Comparison of ENCODE assay signal across 24 mouse cellular contexts in genomic region chr15:86427439-86427838, GRCm38 (mm10).
DNase-seq lines count a peak whose midpoint lies in the region; ATAC-seq and TF ChIP-seq lines count a peak whose summit lies in the region.
"Had no signal": no experiment of that assay in that cellular context is flagged by ENCODE, and none has a peak within 500 bp of the region (broad histone marks: within the 10 kb centered on the region; RNA-seq: fewer than 3 reads in every experiment).

No protein-coding gene starts in this region.

- ATAC-seq in liver, postnatal 0 days, result no peak
- no peak for ATAC-seq in liver, embryonic 12.5 days
- no peak for ATAC-seq in midbrain, embryonic 13.5 days
- ATAC-seq: CD4-positive, CD25-positive, alpha-beta regulatory T cell, adult 4 months; forebrain, embryonic 14.5 days had no signal

- no peak for TF ChIP-seq EP300 in heart, adult 2 months (IDR thresholded peaks at IDR 0.05; ENCODE audit: insufficient read depth, low read depth, low read length)
- no peak for TF ChIP-seq EP300 in liver, postnatal 0 days (IDR thresholded peaks at IDR 0.05; ENCODE audit: low read depth)

- no peak for DNase-seq in heart, embryonic 10.5 days (ENCODE audit: low spot score)
- DNase-seq in heart, adult 2 months, result no peak
- no peak for DNase-seq in liver, postnatal 0 days
- DNase-seq in midbrain, embryonic 10.5 days (ENCODE audit: low spot score), result no peak
- DNase-seq in right cerebral cortex, postnatal 10 days (ENCODE audit: low spot score in 2 of 2), result no peak
- DNase-seq: adrenal gland, adult 8-10 months; adrenal gland, postnatal 36 days; B cell, adult 2 months; cerebellum, adult 2 months; cerebellum, postnatal 10 days; embryo, embryonic 11 days; gastrocnemius, adult 2 months; gastrocnemius, postnatal 25 days; heart, postnatal 10 days; heart, postnatal 4 days had no signal

- peaks cover 51% of the 10 kb centered on the region for H3K27me3 ChIP-seq in heart, embryonic 10.5 days (ENCODE audit: insufficient read depth, poor library complexity, severe bottlenecking)
- H3K27me3 ChIP-seq in heart, adult 2 months (ENCODE audit: control insufficient read depth, insufficient read depth, low read length), result no peaks in the 10 kb centered on the region
- H3K27me3 ChIP-seq in liver, postnatal 0 days (ENCODE audit: insufficient read depth, low read length), result no peaks in the 10 kb centered on the region
- no peaks in the 10 kb centered on the region for H3K27me3 ChIP-seq in liver, embryonic 12.5 days (replicated peaks)
- no peaks in the 10 kb centered on the region for H3K27me3 ChIP-seq in midbrain, embryonic 10.5 days (ENCODE audit: low read depth, poor library complexity, severe bottlenecking)
- no peaks in the 10 kb centered on the region; the same call in 1 of the 2 replicates for H3K27me3 ChIP-seq in midbrain, embryonic 13.5 days
- H3K27me3 ChIP-seq: embryonic facial prominence, embryonic 15.5 days; hindbrain, embryonic 12.5 days had no signal

- H3K36me3 ChIP-seq in heart, embryonic 10.5 days, result no peaks in the 10 kb centered on the region
- H3K36me3 ChIP-seq in heart, adult 2 months (ENCODE audit: control insufficient read depth, insufficient read depth, low read length), result no peaks in the 10 kb centered on the region
- H3K36me3 ChIP-seq in liver, postnatal 0 days (replicated peaks; ENCODE audit: insufficient read depth, low read length), result no peaks in the 10 kb centered on the region
- no peaks in the 10 kb centered on the region for H3K36me3 ChIP-seq in liver, embryonic 12.5 days
- no peaks in the 10 kb centered on the region for H3K36me3 ChIP-seq in midbrain, embryonic 10.5 days
- no peaks in the 10 kb centered on the region for H3K36me3 ChIP-seq in midbrain, embryonic 13.5 days
- H3K36me3 ChIP-seq: embryonic facial prominence, embryonic 15.5 days; forebrain, embryonic 10.5 days; hindbrain, embryonic 12.5 days had no signal

- no peak for TF ChIP-seq POLR2A in heart, adult 2 months (IDR thresholded peaks at IDR 0.05; ENCODE audit: insufficient read depth, low read depth, low read length)

- H3K79me2 ChIP-seq in heart, adult 2 months (replicated peaks; ENCODE audit: control insufficient read depth, insufficient read depth, low read length), result no peaks in the 10 kb centered on the region

- intact Hi-C loops in heart, adult 2 months (cut with DNase I), result no loop called here

- H3K4me2 ChIP-seq in liver, postnatal 0 days (ENCODE audit: low read depth, low read length), result peak overlapping the region; percentile 32; the same call in 1 of the 2 replicates
- no peak overlapping the region for H3K4me2 ChIP-seq in liver, embryonic 12.5 days
- H3K4me2 ChIP-seq in midbrain, embryonic 13.5 days (replicated peaks), result no peak overlapping the region
- H3K4me2 ChIP-seq: embryonic facial prominence, embryonic 15.5 days; hindbrain, embryonic 12.5 days had no signal

- no peak for TF ChIP-seq CTCF in heart, adult 2 months (IDR thresholded peaks at IDR 0.05)
- TF ChIP-seq CTCF in liver, postnatal 0 days (IDR thresholded peaks at IDR 0.05; ENCODE audit: low read depth), result no peak

- 76% methylated on average over 4 of the region's 4 CpGs for WGBS in heart, embryonic 10.5 days
- WGBS in heart, adult 2 months, result 82% methylated on average over 4 of the region's 4 CpGs
- 59% methylated on average over 4 of the region's 4 CpGs for WGBS in liver, postnatal 0 days (ENCODE audit: insufficient replicate concordance)
- WGBS in liver, embryonic 12.5 days (ENCODE audit: insufficient replicate concordance), result 69% methylated on average over 4 of the region's 4 CpGs
- 91% methylated on average over 4 of the region's 4 CpGs for WGBS in midbrain, embryonic 10.5 days
- 80% methylated on average over 4 of the region's 4 CpGs for WGBS in midbrain, embryonic 13.5 days

- H3K4me1 ChIP-seq in heart, embryonic 10.5 days, result peaks cover 37% of the 10 kb centered on the region
- no peaks in the 10 kb centered on the region for H3K4me1 ChIP-seq in heart, adult 2 months (ENCODE audit: control insufficient read depth, insufficient read depth, low read length)
- H3K4me1 ChIP-seq in liver, postnatal 0 days (ENCODE audit: insufficient read depth), result peaks cover 5% of the 10 kb centered on the region; the same call in 1 of the 2 replicates
- H3K4me1 ChIP-seq in liver, embryonic 12.5 days, result peaks cover 36% of the 10 kb centered on the region
- peaks cover 59% of the 10 kb centered on the region for H3K4me1 ChIP-seq in midbrain, embryonic 10.5 days
- H3K4me1 ChIP-seq in midbrain, embryonic 13.5 days (replicated peaks), result peaks cover 31% of the 10 kb centered on the region
- H3K4me1 ChIP-seq: embryonic facial prominence, embryonic 15.5 days had no signal

- no peak overlapping the region for H3K9ac ChIP-seq in heart, adult 2 months (ENCODE audit: low read depth, low read length)
- no peak overlapping the region for H3K9ac ChIP-seq in liver, postnatal 0 days (replicated peaks)
- no peak overlapping the region for H3K9ac ChIP-seq in liver, embryonic 12.5 days
- no peak overlapping the region for H3K9ac ChIP-seq in midbrain, embryonic 13.5 days (replicated peaks)
- H3K9ac ChIP-seq: embryonic facial prominence, embryonic 15.5 days; hindbrain, embryonic 12.5 days had no signal

- H3K9me3 ChIP-seq in heart, embryonic 10.5 days, result no peaks in the 10 kb centered on the region
- no peaks in the 10 kb centered on the region for H3K9me3 ChIP-seq in liver, postnatal 0 days (ENCODE audit: low read length)
- H3K9me3 ChIP-seq in liver, embryonic 12.5 days (replicated peaks), result no peaks in the 10 kb centered on the region
- H3K9me3 ChIP-seq in midbrain, embryonic 10.5 days (replicated peaks), result no peaks in the 10 kb centered on the region
- H3K9me3 ChIP-seq in midbrain, embryonic 13.5 days, result no peaks in the 10 kb centered on the region
- H3K9me3 ChIP-seq: embryonic facial prominence, embryonic 15.5 days; forebrain, embryonic 10.5 days; G1E; hindbrain, embryonic 12.5 days had no signal

- no peak overlapping the region for H3K4me3 ChIP-seq in heart, embryonic 10.5 days
- H3K4me3 ChIP-seq in heart, adult 2 months, result no peak overlapping the region
- no peak overlapping the region for H3K4me3 ChIP-seq in liver, postnatal 0 days (ENCODE audit: low read depth, low read length)
- H3K4me3 ChIP-seq in liver, embryonic 12.5 days, result no peak overlapping the region
- H3K4me3 ChIP-seq in midbrain, embryonic 10.5 days, result no peak overlapping the region
- no peak overlapping the region for H3K4me3 ChIP-seq in midbrain, embryonic 13.5 days (replicated peaks)
- H3K4me3 ChIP-seq: embryonic facial prominence, embryonic 15.5 days; erythroblast, embryonic 14.5 days; forebrain, embryonic 10.5 days; gastrocnemius, adult 2 months; hindbrain, embryonic 12.5 days had no signal

- H3K27ac ChIP-seq in heart, embryonic 10.5 days, result peak overlapping the region; percentile 16; the same call in 1 of the 2 replicates
- no peak overlapping the region for H3K27ac ChIP-seq in heart, adult 2 months
- peak overlapping the region; percentile 57 for H3K27ac ChIP-seq in liver, postnatal 0 days (ENCODE audit: low read depth)
- no peak overlapping the region for H3K27ac ChIP-seq in liver, embryonic 12.5 days
- H3K27ac ChIP-seq in midbrain, embryonic 10.5 days (replicated peaks), result 0 out of 2 replicates have a peak overlapping the region, but pooled peaks have one; percentile 34
- no peak overlapping the region for H3K27ac ChIP-seq in midbrain, embryonic 13.5 days
- H3K27ac ChIP-seq: embryonic facial prominence, embryonic 15.5 days; forebrain, embryonic 10.5 days; gastrocnemius, adult 2 months; hindbrain, embryonic 12.5 days had no signal

Comparison
In these comparisons a context has a peak if more than half of its experiments do, and no peak if none do; other contexts are left out.
1. H3K27ac ChIP-seq: peak in heart, embryonic 10.5 days (single experiment), liver, postnatal 0 days (single experiment) and midbrain, embryonic 10.5 days (single experiment); none in heart, adult 2 months (single experiment), liver, embryonic 12.5 days (single experiment) and midbrain, embryonic 13.5 days (single experiment).